Mouse (Mus musculus): ENCODE results near the gene Srrd.

The Srrd gene

GRCm38 (mm10) chr5:112288193-112289141 is 54.4 kb downstream of the Srrd start:
- no peak for DNase-seq (ENCODE audit: low spot score)

DNA sequence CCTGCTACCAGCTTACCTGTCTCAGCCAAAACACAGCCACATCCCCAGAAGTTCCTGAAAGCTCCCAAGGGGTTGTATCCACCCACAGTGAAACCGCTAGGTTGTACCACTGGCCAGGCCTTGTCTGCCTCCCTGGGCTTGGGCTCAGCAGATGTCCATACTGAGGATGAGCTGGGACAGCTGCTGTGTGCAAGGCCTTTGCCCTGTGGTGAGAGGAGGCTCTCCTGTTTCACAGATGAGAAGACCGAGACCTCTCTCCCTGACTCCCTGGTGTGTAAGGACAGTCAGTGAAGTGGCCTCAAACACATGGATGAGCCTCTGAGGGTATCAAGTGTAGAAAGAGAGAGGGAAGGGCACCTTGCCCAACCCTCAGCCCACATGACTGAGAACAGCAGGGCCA is 55.2 kb downstream of the Srrd start:
- no peak for DNase-seq (ENCODE audit: low spot score)
